Mouse (Mus musculus) liver, postnatal 0 days (tissue): ENCODE results near the gene Ppp1r11. TPM values are rescaled to one million over a fixed set of nuclear protein-coding genes. Genes with fewer than 3 reads are reported as not detected.

ENCODE experiments used
- ATAC-seq: fragments of 200-750 bp; cut with Nextera tagmentation; 2 replicates; pipeline ENCODE4 v1.8.0; 2017; ENCODE audit warnings: mild to moderate bottlenecking, moderate library complexity
- DNase-seq: peaks from one replicate; pipeline ENCODE4 v3.0.0-alpha.2; 2016
- H3K27ac ChIP-seq: fragments of 300-500 bp; sonication (generic); 2 replicates; pipeline ENCODE4 v1.5.1; 2014; ENCODE audit warnings: antibody characterized with exemption, moderate library complexity, mild to moderate bottlenecking, low read depth
- H3K27me3 ChIP-seq: fragments of 300-500 bp; sonication (generic); 2 replicates; pipeline ENCODE4 v1.6.1; 2014; ENCODE audit warnings: low read length, control low read depth, mixed read lengths; ENCODE audit not compliant: insufficient read depth
- H3K36me3 ChIP-seq: fragments of 300-500 bp; sonication (generic); replicated peaks from 2 replicates; pipeline ENCODE4 v1.6.1; 2014; ENCODE audit warnings: mild to moderate bottlenecking, control low read depth, low read length, moderate library complexity, mixed read lengths; ENCODE audit not compliant: insufficient read depth
- H3K4me1 ChIP-seq: fragments of 300-500 bp; sonication (generic); 2 replicates; pipeline ENCODE4 v1.6.1; 2014; ENCODE audit warnings: antibody characterized with exemption, mild to moderate bottlenecking, control low read depth; ENCODE audit not compliant: insufficient read depth
- H3K4me2 ChIP-seq: fragments of 300-500 bp; sonication (generic); 2 replicates; pipeline ENCODE4 v1.6.1; 2014; ENCODE audit warnings: low read depth, mild to moderate bottlenecking, low read length, moderate library complexity, mixed read lengths
- H3K4me3 ChIP-seq: fragments of 300-500 bp; sonication (generic); 2 replicates; pipeline ENCODE4 v1.5.1; 2014; ENCODE audit warnings: low read depth, low read length
- H3K9ac ChIP-seq: fragments of 300-500 bp; sonication (generic); replicated peaks from 2 replicates; pipeline ENCODE4 v1.6.1; 2014; ENCODE audit warnings: mild to moderate bottlenecking, moderate library complexity
- H3K9me3 ChIP-seq: fragments of 300-500 bp; sonication (generic); 2 replicates; pipeline ENCODE4 v1.6.1; 2016; ENCODE audit warnings: mild to moderate bottlenecking, control low read depth, low read length, mixed read lengths
- CTCF ChIP-seq: sonication (generic); IDR thresholded peaks from 2 replicates; pipeline ENCODE4 v1.5.1; 2016; ENCODE audit warnings: antibody characterized with exemption, low read depth
- EP300 ChIP-seq: IDR thresholded peaks from 2 replicates; pipeline ENCODE4 v1.6.1; 2016; ENCODE audit warnings: antibody characterized with exemption, low read depth, mild to moderate bottlenecking
- WGBS: fragments of 180-500 bp; shearing (Covaris S2); extraction: QIAGEN DNeasy Blood & Tissue Kit; methylation state at CpG from one replicate; pipeline ENCODE4 v1.1.7; 2014; ENCODE audit not compliant: insufficient replicate concordance; 5-methylcytosine and 5-hydroxymethylcytosine counted together
- polyA plus RNA-seq: library from polyadenylated mRNA; unstranded; fragments of >200 nt; fragmentation: Nextera tagmentation; extraction: Ambion mirVana; gene quantifications from 2 replicates; pipeline ENCODE4 v1.2.1, GENCODE M21; 2015

The Ppp1r11 gene
- polyA plus RNA-seq = 39.9 and 41.7 TPM in 2 replicates

GRCm38 (mm10) chr17:36950981-36951947 is at the start of gene Ppp1r11:
TSS of gene Ppp1r11 (minus strand) at chr17:36951741.
- peak within 1 kb of the TSS; percentile 82 for H3K27ac ChIP-seq
- DNase-seq (peak; percentile 95), ATAC-seq (peak; percentile 99)
- peak; percentile 61 for TF ChIP-seq EP300
- no peak for TF ChIP-seq CTCF
- peak within 1 kb of the TSS; percentile 81 for H3K4me3 ChIP-seq
- peak within 1 kb of the TSS; percentile 83 for H3K4me2 ChIP-seq
- H3K4me1 ChIP-seq = peaks cover 13% of the 10 kb centered on the region
- H3K9me3 ChIP-seq = no peaks in the 10 kb centered on the region
- H3K9ac ChIP-seq = peak within 1 kb of the TSS; percentile 72
- H3K27me3 ChIP-seq = peaks cover 13% of the 10 kb centered on the region
- 1% methylated on average over 36 of the region's 36 CpGs for WGBS
- H3K36me3 ChIP-seq = peaks cover 16% of the 10 kb centered on the region

GRCm38 (mm10) chr17:37000863-37001262 is 49.3 kb upstream of the Ppp1r11 start, which contains the start of gene Zfp57:
TSS of gene Zfp57 (plus strand) at chr17:37001163.
- peaks cover 9% of the 10 kb centered on the region for H3K27me3 ChIP-seq
- no peak within 1 kb of the TSS for H3K4me3 ChIP-seq
- WGBS = 86% methylated on average over 7 of the region's 7 CpGs
- no peak within 1 kb of the TSS for H3K9ac ChIP-seq
- H3K27ac ChIP-seq = no peak within 1 kb of the TSS
- TF ChIP-seq CTCF (no peak), EP300 (no peak)
- no peak within 1 kb of the TSS for H3K4me2 ChIP-seq
- H3K9me3 ChIP-seq = no peaks in the 10 kb centered on the region
- no peaks in the 10 kb centered on the region for H3K36me3 ChIP-seq
- DNase-seq (no peak), ATAC-seq (no peak)
- peaks cover 6% of the 10 kb centered on the region for H3K4me1 ChIP-seq

DNA sequence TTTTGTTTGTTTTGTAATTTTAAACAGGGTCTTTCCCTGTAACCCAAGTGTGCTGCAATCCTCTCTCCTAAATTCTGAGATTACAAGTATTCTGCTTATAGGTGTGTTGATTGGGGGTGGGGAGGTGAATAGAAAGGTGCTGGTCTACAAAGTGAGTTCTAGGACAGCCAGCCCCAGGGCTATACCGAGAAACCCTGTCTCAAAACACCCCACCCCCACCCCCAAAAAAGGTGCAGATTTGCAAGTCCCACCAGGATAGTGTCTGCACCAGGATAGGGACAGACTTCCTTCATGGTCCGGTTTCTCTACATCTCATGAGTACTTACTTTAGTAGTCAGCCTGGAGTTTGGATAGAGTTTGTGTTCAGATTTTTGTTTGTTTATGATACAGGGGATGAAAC is 46.9 kb upstream of the Ppp1r11 start:
- Histone ChIP-seq H3K4me1 (peaks cover 6% of the 10 kb centered on the region), H3K9ac (no peak overlapping the region), H3K4me3 (no peak overlapping the region), H3K27me3 (peaks cover 9% of the 10 kb centered on the region), H3K27ac (no peak overlapping the region), H3K9me3 (no peaks in the 10 kb centered on the region), H3K36me3 (no peaks in the 10 kb centered on the region), H3K4me2 (no peak overlapping the region)
- WGBS = 70% methylated on average over 2 of the region's 2 CpGs
- DNase-seq (no peak), ATAC-seq (no peak)
- TF ChIP-seq EP300 = no peak

- no peak overlapping the region for H3K4me2 ChIP-seq
- ATAC-seq = peak; percentile 48; the same call in 1 of the 2 replicates
- no peaks in the 10 kb centered on the region for H3K4me1 ChIP-seq
- H3K27ac ChIP-seq = no peak overlapping the region
- H3K4me3 ChIP-seq = no peak overlapping the region
- H3K27me3 ChIP-seq = no peaks in the 10 kb centered on the region
- 22% methylated on average over 7 of the region's 7 CpGs for WGBS
- H3K9me3 ChIP-seq = no peaks in the 10 kb centered on the region
- H3K36me3 ChIP-seq = no peaks in the 10 kb centered on the region
- TF ChIP-seq CTCF (peak; percentile 83), EP300 (no peak)
- H3K9ac ChIP-seq = no peak overlapping the region
- DNase-seq = peak; percentile 82
These were observed 45.6 kb upstream of the Ppp1r11 start for GRCm38 (mm10) chr17:36997033-36997735.

- WGBS = 61% methylated on average over 3 of the region's 3 CpGs
- TF ChIP-seq CTCF (no peak), EP300 (no peak)
- Histone ChIP-seq H3K9me3 (no peaks in the 10 kb centered on the region), H3K4me3 (no peak overlapping the region), H3K27ac (no peak overlapping the region), H3K9ac (no peak overlapping the region), H3K27me3 (no peaks in the 10 kb centered on the region), H3K4me2 (peak overlapping the region; percentile 27; the same call in 1 of the 2 replicates), H3K36me3 (no peaks in the 10 kb centered on the region), H3K4me1 (no peaks in the 10 kb centered on the region)
- no peak for DNase-seq
- 0 out of 2 replicates have a peak, but pooled peaks have one; percentile 40 for ATAC-seq
These were observed 43.9 kb upstream of the Ppp1r11 start for GRCm38 (mm10) chr17:36995448-36995847.

- DNase-seq = no peak
These were observed 43.0 kb upstream of the Ppp1r11 start for GRCm38 (mm10) chr17:36994528-36994927.

More at GRCm38 (mm10) chr17:36994528-36994927, 43.0 kb upstream of the Ppp1r11 start:
- 80% methylated on average over 2 of the region's 2 CpGs for WGBS
- TF ChIP-seq EP300 (no peak), CTCF (no peak)
- Histone ChIP-seq H3K36me3 (no peaks in the 10 kb centered on the region), H3K9ac (no peak overlapping the region), H3K4me2 (no peak overlapping the region), H3K9me3 (no peaks in the 10 kb centered on the region), H3K27ac (no peak overlapping the region), H3K4me3 (no peak overlapping the region), H3K27me3 (0 out of 2 replicates have a peak, but pooled peaks cover 2% of the 10 kb centered on the region), H3K4me1 (no peaks in the 10 kb centered on the region)
- no peak for ATAC-seq
